Mouse (Mus musculus) cortical plate, adult 2 months (tissue): ENCODE results near the gene Camkmt.

Source experiments
- CTCF ChIP-seq: fragments of 200-500 bp; IDR thresholded peaks from 2 replicates; pipeline ENCODE4 v1.5.1; 2011; ENCODE audit warnings: mild to moderate bottlenecking, control low read depth, low read length; ENCODE audit not compliant: insufficient read depth; ENCODE audit errors: extremely low read depth
- POLR2A ChIP-seq: fragments of 200-500 bp; IDR thresholded peaks from 2 replicates; pipeline ENCODE4 v1.6.1; 2011; ENCODE audit warnings: mild to moderate bottlenecking, low read length, control low read depth; ENCODE audit not compliant: insufficient read depth; ENCODE audit errors: extremely low read depth

DNA sequence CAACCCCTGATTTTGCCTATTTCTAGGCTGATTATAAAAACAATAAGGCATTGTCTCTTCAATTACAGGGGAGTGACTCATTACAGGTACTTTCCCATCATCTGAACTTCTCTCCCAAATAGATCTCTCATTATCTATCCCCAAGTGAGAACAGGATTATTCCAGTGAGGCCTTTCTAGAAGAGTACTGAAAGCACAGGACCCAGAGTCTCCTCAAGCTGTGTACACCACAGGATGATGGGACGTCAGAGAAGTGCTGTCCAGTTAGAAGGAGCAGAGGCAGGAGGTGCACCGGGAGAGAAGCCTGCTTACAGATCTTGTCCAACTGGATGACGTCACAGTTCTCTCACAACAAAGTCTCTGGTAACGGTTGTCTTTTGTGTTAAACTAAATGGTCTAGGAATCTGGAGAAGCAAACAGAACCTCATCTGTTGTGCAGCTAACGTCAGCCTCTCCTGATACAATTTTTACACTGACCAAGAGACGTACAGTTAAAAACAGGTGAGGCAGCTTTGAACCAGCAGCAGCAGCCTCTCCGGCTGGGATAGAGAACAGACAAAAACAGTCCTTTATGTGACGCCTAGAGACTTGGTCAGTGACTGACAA lies 259.1 kb downstream of the Camkmt start:
- TF ChIP-seq POLR2A (no peak), CTCF (no peak)
